Mouse (Mus musculus): ENCODE measurements at regions not wholly inside any gene's neighbourhood (a gene's known extent, or its start where the extent isn't known, plus 50 kb on each side); places are given as distances from the start of the nearest gene placed in this dataset.

GRCm38 (mm10) chr12:112438206-112438605, 51.0 kb upstream of the A530016L24Rik start:
- DNase-seq (ENCODE audit: low read depth, low spot score), result no peak
